Mouse (Mus musculus) heart, postnatal 25 days (tissue): ENCODE results near the gene Trarg1. TPM values are rescaled to one million over a fixed set of nuclear protein-coding genes. Genes with fewer than 3 reads are reported as not detected.

ENCODE experiments used
- DNase-seq: peaks from one replicate; pipeline ENCODE4 v3.0.0; 2022; ENCODE audit warnings: low spot score
- intact Hi-C: fragments of 180-260 bp; cut with DNase I; formaldehyde crosslinking; loops from one replicate; pipeline ENCODE4 v1.15.1; 2025
- total RNA-seq, 2 experiments: library from RNA; stranded (reverse); gene quantifications; 2 replicates each; pipeline ENCODE4 v1.2.3; 2021

Gene Trarg1
- total RNA-seq, 2 experiments from 2014 or later: 3.7 to 4.2 TPM

DNA sequence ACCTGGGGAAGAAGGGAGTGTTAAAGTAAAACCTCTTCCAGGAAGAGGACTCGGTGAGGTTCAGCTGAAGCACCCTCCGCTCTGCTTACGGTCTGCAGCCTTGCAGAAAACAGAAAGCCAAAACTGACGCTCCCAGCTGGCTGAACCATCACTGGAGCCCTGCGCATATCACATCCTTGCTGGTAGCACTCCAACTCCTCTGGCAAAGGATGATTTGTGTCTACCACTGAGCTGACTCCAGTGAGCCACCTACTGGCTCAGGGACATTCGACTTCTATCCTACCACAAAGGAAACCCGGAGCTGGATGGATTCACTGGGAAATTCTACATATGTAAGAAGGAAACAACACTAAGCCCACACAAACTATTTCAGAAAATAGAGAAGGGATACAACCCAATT, 64.9 kb downstream of the Trarg1 start:
- intact Hi-C loops: loop anchor here (1.0 kb wide), 1 partner anchor 66 kb away; no protein-coding TSS in a partner anchor

DNA sequence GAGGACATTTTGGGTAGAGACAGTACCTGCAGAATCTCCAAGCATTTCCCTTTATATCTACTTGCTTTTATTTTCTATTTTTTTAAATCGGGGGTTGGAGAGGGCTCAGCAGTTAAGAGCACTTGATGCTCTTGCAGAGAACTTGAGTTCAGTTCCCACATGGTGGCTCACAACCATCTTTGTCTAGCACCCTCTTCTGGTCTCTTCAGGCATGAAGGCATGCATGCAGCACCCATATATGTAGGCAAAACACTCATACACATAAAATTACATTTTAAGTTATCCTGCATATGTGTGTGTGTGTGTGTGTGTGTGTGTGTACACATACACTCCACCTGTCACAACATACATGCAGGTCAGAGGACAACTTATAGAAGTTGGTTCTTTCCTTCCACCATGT, 66.3 kb downstream of the Trarg1 start:
- intact Hi-C loops: no loop called here
- no peak for DNase-seq

More for the DNA sequence above, 64.9 kb downstream of the Trarg1 start:
- peak; percentile 37 for DNase-seq

Other genes starting within 250 kb of the Trarg1 start
- 10 to 100 TPM; 26.2 to 29.5 TPM for gene Abr, start 57.5 kb upstream of the Trarg1 start, total RNA-seq
- not detected for gene Bhlha9, start 7.3 kb upstream of the Trarg1 start, total RNA-seq
- 10 to 100 TPM; 25.2 to 26.7 TPM for gene Gosr1, start 83.8 kb downstream of the Trarg1 start, total RNA-seq
- gene Cpd, start 167.2 kb downstream of the Trarg1 start, total RNA-seq: 10 to 100 TPM; 36.7 to 43.9 TPM
- gene Tmigd1, start 222.4 kb downstream of the Trarg1 start, total RNA-seq: under 1 TPM; 0.45 to 0.47 TPM
- 10 to 100 TPM; 36.8 to 41.5 TPM for gene Blmh, start 245.0 kb downstream of the Trarg1 start, total RNA-seq